Mouse (Mus musculus) erythroblast, embryonic 14.5 days (primary cell): ENCODE measurements around the gene Ptpn3.

Experiments used
- GATA1 ChIP-seq: IDR thresholded peaks from 2 replicates; pipeline ENCODE4 v1.6.1; 2012; ENCODE audit warnings: low read length, inconsistent platforms, mixed read lengths
- TAL1 ChIP-seq: IDR thresholded peaks from 3 replicates; pipeline ENCODE4 v1.6.1; 2012; ENCODE audit warnings: low read length, inconsistent platforms, mixed read lengths

DNA sequence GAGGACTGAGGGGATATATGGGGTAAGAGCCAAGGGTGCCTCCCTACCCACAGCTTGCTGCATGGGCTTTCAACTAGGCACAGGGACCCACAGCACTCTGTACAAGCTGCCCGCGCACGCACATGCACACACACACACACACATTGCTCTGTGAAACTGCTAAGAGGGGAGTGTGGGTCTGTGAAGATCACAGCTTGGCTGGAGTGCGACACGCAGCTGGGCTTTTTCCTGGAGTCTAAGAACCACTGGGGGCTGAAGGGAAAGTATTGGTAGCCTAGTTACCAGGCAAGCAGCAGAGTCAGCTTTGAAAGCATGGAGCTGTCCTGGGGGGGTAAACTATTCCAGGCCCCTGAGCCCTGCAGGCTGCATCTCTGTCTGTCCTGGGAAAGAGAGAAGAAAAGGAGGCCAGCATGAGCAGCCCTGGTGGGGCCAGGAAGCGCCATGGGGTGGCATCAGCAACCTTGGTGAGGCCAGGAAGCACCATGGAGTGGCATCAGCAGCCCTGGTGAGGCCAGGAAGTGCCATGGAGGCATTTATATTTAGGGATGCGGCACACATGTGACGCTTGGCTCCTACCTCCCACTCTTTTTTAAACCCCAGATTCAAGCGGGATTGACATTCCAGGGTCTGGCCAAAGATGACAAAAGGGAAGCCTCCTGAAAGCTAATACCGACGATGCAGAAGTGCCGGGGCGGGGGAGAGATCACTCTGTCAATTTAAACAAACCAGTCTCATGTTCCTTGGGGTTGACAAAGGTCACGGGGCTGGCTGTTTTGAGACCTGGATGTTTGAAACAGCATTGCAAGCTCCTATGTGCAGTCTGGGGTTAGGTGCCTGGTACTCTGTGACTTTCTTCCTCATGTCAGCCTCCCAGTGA is 43.2 kb downstream of the Ptpn3 start:
- TF ChIP-seq GATA1 (no peak), TAL1 (no peak)
